Mouse (Mus musculus) midbrain, embryonic 11.5 days (tissue): ENCODE data around the gene Creb3l2. TPM values are rescaled to one million over a fixed set of nuclear protein-coding genes. Genes with fewer than 3 reads are reported as not detected.

Source experiments
- ATAC-seq: fragments of 200-750 bp; cut with Nextera tagmentation; 2 replicates; pipeline ENCODE4 v1.8.0; 2017; ENCODE audit warnings: moderate TSS enrichment, moderate library complexity; ENCODE audit not compliant: low FRiP score
- DNase-seq: peaks from one replicate; pipeline ENCODE4 v3.0.0; 2015; ENCODE audit warnings: low spot score; ENCODE audit errors: missing footprints
- H3K27ac ChIP-seq: fragments of 300-500 bp; sonication (generic); 2 replicates; pipeline ENCODE4 v1.5.1; 2014; ENCODE audit warnings: low read depth, low read length
- H3K27me3 ChIP-seq: fragments of 300-500 bp; sonication (generic); 2 replicates; pipeline ENCODE4 v1.6.1; 2014; ENCODE audit warnings: mild to moderate bottlenecking, low read length, moderate library complexity, mixed read lengths; ENCODE audit not compliant: control insufficient read depth, insufficient read depth
- H3K36me3 ChIP-seq: fragments of 300-500 bp; sonication (generic); 2 replicates; pipeline ENCODE4 v1.6.1; 2014; ENCODE audit warnings: mild to moderate bottlenecking, low read length, moderate library complexity, mixed read lengths; ENCODE audit not compliant: control insufficient read depth, insufficient read depth
- H3K4me1 ChIP-seq: fragments of 300-500 bp; sonication (generic); 2 replicates; pipeline ENCODE4 v1.6.1; 2014; ENCODE audit warnings: low read length; ENCODE audit not compliant: control insufficient read depth, insufficient read depth
- H3K4me2 ChIP-seq: fragments of 300-500 bp; sonication (generic); 2 replicates; pipeline ENCODE4 v1.6.1; 2014; ENCODE audit warnings: mild to moderate bottlenecking, moderate library complexity
- H3K4me3 ChIP-seq: fragments of 300-500 bp; sonication (generic); 2 replicates; pipeline ENCODE4 v1.5.1; 2014; ENCODE audit warnings: low read depth, low read length
- H3K9ac ChIP-seq: fragments of 300-500 bp; sonication (generic); 2 replicates; pipeline ENCODE4 v1.6.1; 2014; ENCODE audit warnings: low read length
- H3K9me3 ChIP-seq: fragments of 300-500 bp; sonication (generic); 2 replicates; pipeline ENCODE4 v1.6.1; 2016; ENCODE audit warnings: low read length; ENCODE audit not compliant: control insufficient read depth
- WGBS: fragments of 180-500 bp; shearing (Covaris S2); extraction: QIAGEN DNeasy Blood & Tissue Kit; methylation state at CpG from one replicate; pipeline ENCODE4 v1.1.7; 2014; 5-methylcytosine and 5-hydroxymethylcytosine counted together
- polyA plus RNA-seq: library from polyadenylated mRNA; unstranded; fragments of >200 nt; fragmentation: Nextera tagmentation; extraction: Ambion mirVana; gene quantifications from 2 replicates; pipeline ENCODE4 v1.2.1, GENCODE M21; 2014

The Creb3l2 gene
- polyA plus RNA-seq, 1 experiment from 2014 or later, result 5.5 TPM

DNA sequence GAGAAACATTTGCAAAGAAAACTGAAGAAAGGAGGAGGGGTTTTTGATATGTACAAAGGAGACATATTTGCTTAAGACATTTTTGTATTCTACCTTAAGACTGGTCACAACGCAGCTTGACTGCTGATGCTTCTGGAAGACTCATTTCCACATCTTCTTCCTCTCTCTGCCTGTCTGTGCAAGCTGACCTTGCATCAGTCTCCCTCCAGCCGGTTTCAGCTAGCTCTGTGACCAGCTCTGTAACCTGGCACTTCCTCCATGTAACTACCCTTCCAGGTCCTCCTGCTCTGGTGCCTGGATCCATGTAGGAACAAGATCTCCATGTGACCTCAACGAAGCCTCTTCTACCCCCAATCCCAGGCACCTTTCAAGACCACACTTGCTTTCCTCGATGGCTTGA, 45.8 kb downstream of the Creb3l2 start:
- H3K27ac ChIP-seq, result no peak overlapping the region
- H3K27me3 ChIP-seq, result no peaks in the 10 kb centered on the region
- no peak for DNase-seq
- no peak overlapping the region for H3K4me2 ChIP-seq
- ATAC-seq, result no peak
- no peaks in the 10 kb centered on the region for H3K36me3 ChIP-seq
- 85% methylated on average over 4 of the region's 4 CpGs for WGBS
- no peaks in the 10 kb centered on the region for H3K9me3 ChIP-seq
- H3K4me1 ChIP-seq, result peaks cover 2% of the 10 kb centered on the region; the same call in 1 of the 2 replicates
- no peak overlapping the region for H3K9ac ChIP-seq
- no peak overlapping the region for H3K4me3 ChIP-seq

DNA sequence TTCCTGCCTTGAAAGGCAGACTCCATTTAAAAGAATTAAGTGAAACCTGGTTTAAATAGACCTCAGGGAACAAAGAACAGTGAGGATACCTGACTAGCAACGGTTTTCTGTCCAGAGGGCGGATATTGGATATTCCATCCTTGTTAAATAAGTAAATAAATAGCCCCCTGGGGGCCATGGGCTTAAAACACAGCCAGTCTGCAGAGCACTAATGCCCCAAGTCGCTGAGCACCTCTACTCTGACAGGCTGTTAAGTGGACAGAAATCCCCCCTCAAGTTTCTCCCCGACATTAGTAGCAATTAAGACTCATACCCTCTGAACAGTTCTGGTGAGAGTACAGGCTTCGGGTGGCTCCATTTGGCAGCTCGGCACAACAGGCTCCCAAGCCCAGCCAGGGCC, 48.7 kb downstream of the Creb3l2 start:
- 59% methylated on average over 6 of the region's 6 CpGs for WGBS
- Histone ChIP-seq H3K36me3 (no peaks in the 10 kb centered on the region), H3K27me3 (no peaks in the 10 kb centered on the region), H3K4me3 (no peak overlapping the region), H3K4me2 (no peak overlapping the region), H3K9me3 (no peaks in the 10 kb centered on the region), H3K9ac (no peak overlapping the region), H3K27ac (no peak overlapping the region), H3K4me1 (peaks cover 2% of the 10 kb centered on the region; the same call in 1 of the 2 replicates)
- ATAC-seq (no peak), DNase-seq (no peak)

DNA sequence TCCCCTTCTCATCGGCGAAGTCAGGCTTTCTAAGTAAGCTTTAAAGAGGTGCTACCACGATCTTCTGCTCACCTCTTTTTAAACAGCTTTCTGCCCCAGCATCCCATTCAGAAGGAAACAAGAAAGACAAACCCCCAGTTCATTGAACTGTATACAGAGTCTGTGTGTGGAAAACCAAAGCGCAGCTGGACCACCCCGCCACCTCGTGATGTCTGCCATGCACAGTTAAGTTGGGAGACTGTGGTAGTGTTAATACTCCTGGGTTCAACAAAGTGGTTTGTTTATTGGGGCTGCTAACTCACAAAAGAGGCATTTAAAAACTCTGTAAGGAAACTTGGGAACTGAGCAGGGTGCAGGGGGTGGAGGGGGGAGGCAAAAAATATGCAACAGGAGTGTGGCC, 49.7 kb downstream of the Creb3l2 start:
- ATAC-seq (no peak), DNase-seq (no peak)
- Histone ChIP-seq H3K36me3 (no peaks in the 10 kb centered on the region), H3K27me3 (no peaks in the 10 kb centered on the region), H3K4me3 (no peak overlapping the region), H3K27ac (no peak overlapping the region), H3K4me1 (peaks cover 2% of the 10 kb centered on the region; the same call in 1 of the 2 replicates), H3K4me2 (no peak overlapping the region), H3K9me3 (no peaks in the 10 kb centered on the region), H3K9ac (no peak overlapping the region)
- WGBS, result 76% methylated on average over 6 of the region's 6 CpGs

DNA sequence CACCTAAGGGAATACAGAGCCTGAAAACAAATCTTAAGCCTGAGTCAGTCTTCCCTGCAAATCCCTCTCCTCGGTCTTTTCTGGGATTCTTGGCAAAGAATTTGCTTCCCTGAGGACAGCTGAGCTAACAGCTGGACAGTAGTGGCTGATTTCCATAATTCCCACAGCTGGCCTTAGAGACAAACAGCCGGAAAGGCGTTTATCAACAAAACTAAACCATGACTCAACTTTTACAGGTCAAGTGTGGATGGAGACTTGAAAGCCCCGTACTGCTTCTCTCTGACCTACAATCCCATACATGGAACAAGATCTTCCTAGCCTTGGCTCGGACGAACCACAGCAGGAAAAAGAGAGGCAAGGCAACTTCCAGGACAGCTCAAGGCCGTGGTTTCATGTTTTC, 50.6 kb downstream of the Creb3l2 start:
- H3K27ac ChIP-seq, result no peak overlapping the region
- no peak overlapping the region for H3K4me2 ChIP-seq
- no peaks in the 10 kb centered on the region for H3K27me3 ChIP-seq
- DNase-seq, result no peak
- H3K4me1 ChIP-seq, result peaks cover 2% of the 10 kb centered on the region; the same call in 1 of the 2 replicates
- H3K4me3 ChIP-seq, result no peak overlapping the region
- no peak overlapping the region for H3K9ac ChIP-seq
- no peaks in the 10 kb centered on the region for H3K9me3 ChIP-seq
- H3K36me3 ChIP-seq, result no peaks in the 10 kb centered on the region
- no peak for ATAC-seq
- WGBS, result 78% methylated on average over 7 of the region's 7 CpGs

DNA sequence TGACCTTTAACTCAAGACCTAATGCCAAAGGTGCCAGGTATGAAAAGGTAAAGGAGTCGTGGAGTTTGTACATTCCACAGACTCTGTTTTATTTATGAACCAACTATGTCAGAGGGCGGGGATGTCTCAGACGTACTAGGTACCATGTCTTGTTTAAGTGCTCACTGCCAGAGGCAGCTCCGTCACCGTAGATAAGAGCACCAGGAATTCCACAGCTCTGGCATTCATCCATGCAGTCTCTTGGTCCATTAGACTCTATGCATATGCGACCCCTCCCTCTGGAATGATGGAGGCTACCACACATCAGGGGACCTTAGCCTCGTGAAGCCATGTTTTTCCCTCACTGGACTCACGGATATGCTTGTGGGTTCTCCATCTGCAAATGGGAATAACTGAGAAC, 53.0 kb downstream of the Creb3l2 start:
- Histone ChIP-seq H3K4me1 (peaks cover 2% of the 10 kb centered on the region; the same call in 1 of the 2 replicates), H3K27me3 (no peaks in the 10 kb centered on the region), H3K9ac (no peak overlapping the region), H3K4me2 (no peak overlapping the region), H3K9me3 (no peaks in the 10 kb centered on the region), H3K27ac (no peak overlapping the region), H3K36me3 (no peaks in the 10 kb centered on the region), H3K4me3 (no peak overlapping the region)
- ATAC-seq (no peak), DNase-seq (no peak)
- WGBS, result 76% methylated on average over 8 of the region's 8 CpGs

DNA sequence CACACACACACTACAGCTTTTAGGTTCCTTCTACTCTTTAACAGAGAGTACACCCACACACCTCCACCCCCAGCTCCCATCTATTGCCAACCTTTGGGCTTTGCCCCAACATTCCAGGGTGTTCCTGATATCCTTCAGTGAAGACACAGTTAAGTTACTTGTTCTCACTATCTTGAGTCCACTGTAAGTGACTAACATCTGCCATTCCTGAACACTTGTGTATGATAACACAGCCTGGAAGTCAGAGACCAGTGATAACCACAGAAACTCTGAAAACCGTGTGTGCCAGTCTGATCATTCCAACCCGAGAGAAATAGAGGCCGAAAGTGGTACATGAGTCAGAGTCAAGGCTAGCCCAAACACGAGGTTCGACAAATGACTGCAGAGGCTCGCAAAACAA, 53.4 kb downstream of the Creb3l2 start:
- H3K9me3 ChIP-seq, result no peaks in the 10 kb centered on the region
- 95% methylated on average over 6 of the region's 6 CpGs for WGBS
- no peak overlapping the region for H3K9ac ChIP-seq
- no peak for ATAC-seq
- H3K4me3 ChIP-seq, result no peak overlapping the region
- H3K4me1 ChIP-seq, result peaks cover 2% of the 10 kb centered on the region; the same call in 1 of the 2 replicates
- H3K4me2 ChIP-seq, result no peak overlapping the region
- H3K27ac ChIP-seq, result no peak overlapping the region
- no peaks in the 10 kb centered on the region for H3K27me3 ChIP-seq
- no peaks in the 10 kb centered on the region for H3K36me3 ChIP-seq
- no peak for DNase-seq

DNA sequence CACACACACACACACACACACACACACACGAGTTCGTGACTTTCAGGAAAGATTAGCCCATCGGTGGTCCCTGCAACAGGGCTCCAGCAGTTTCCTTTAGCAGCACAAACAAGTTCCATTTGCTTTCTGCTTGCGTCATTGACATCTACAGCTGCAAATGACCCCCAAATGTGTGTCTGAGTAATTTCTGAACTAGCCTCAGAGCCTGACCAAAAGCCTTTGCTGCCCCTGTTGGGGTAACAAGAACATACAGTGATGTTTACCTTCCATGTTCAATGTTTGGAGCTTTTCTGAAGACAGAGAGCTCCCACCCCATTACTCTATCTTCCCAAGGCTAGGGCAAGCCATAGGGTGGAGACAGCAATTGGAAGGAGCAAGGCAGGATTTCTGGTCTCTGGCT, 54.7 kb downstream of the Creb3l2 start:
- no peaks in the 10 kb centered on the region for H3K4me1 ChIP-seq
- no peaks in the 10 kb centered on the region for H3K9me3 ChIP-seq
- no peak overlapping the region for H3K27ac ChIP-seq
- 87% methylated on average over 4 of the region's 4 CpGs for WGBS
- no peak overlapping the region for H3K9ac ChIP-seq
- DNase-seq, result no peak
- no peak overlapping the region for H3K4me2 ChIP-seq
- H3K4me3 ChIP-seq, result no peak overlapping the region
- no peaks in the 10 kb centered on the region for H3K27me3 ChIP-seq
- no peaks in the 10 kb centered on the region for H3K36me3 ChIP-seq
- no peak for ATAC-seq

DNA sequence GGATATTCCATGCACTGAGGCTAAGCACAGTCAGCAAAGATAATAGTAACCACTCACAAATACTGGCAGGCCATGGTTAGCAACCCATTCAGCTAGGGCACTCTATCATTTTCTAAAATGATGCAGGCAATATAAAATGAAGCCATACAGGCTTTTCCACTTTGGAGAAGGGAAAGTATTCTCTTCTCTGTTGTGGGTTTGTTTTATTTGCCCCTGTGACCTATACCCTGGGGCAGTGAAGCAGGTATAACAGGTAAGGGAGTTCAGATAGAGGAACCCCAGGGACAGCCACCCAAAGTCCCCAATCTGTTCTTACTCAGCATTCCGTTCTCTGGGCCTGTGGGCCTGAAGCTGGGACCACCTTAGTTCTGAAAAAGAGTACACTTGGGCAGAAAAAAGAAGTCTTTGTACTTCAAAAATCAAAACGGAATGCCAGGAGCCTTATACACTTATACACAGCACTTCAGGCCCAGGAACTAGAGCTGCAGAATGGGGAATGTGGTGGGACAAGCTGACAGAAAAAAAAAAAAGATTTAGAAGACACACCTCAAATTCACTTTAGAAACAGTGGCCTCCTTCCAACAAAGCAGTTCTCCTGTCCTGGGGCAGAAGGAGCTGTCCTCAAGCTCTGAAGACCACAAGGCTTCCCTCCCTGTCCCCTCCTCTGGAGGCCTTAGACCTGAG, 56.2 kb downstream of the Creb3l2 start:
- no peak overlapping the region for H3K4me3 ChIP-seq
- H3K4me1 ChIP-seq, result no peaks in the 10 kb centered on the region
- H3K27me3 ChIP-seq, result no peaks in the 10 kb centered on the region
- no peak overlapping the region for H3K9ac ChIP-seq
- H3K4me2 ChIP-seq, result no peak overlapping the region
- no peak for DNase-seq
- no peak overlapping the region for H3K27ac ChIP-seq
- no peaks in the 10 kb centered on the region for H3K36me3 ChIP-seq
- WGBS, result 83% methylated on average over 2 of the region's 2 CpGs
- no peak for ATAC-seq
- H3K9me3 ChIP-seq, result no peaks in the 10 kb centered on the region

DNA sequence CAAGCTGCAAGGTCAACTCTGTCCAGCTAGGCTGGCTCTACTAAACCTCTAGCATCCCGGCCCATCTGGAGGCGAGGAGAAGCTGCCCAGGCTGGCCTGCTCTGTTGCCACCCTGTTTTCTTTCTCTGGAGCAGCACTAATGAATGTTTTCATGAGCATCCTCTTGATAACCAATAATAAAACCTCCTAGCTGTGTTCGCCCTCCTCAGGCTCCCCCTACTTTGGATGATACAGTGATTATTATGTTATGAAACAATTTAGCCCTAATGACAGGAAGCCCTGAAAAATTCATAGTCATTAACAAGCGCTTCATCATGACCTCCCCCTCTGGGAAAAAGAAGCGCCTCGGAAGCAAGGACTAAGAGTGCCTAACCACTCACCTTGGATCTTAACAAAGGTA, 59.2 kb downstream of the Creb3l2 start:
- Histone ChIP-seq H3K4me1 (no peaks in the 10 kb centered on the region), H3K4me2 (no peak overlapping the region), H3K36me3 (no peaks in the 10 kb centered on the region), H3K27me3 (no peaks in the 10 kb centered on the region), H3K9me3 (no peaks in the 10 kb centered on the region), H3K4me3 (no peak overlapping the region), H3K27ac (no peak overlapping the region), H3K9ac (no peak overlapping the region)
- ATAC-seq (no peak), DNase-seq (no peak)
- WGBS, result 92% methylated on average over 6 of the region's 6 CpGs
